Mouse (Mus musculus): ENCODE data around the gene Sytl3. TPM values are rescaled to one million over a fixed set of nuclear protein-coding genes. Genes with fewer than 3 reads are reported as not detected.

Gene Sytl3
- polyA plus RNA-seq, 1 experiment from 2014 or later: 0.30 TPM

GRCm38 (mm10) chr17:6782033-6782526 lies 123.2 kb downstream of the Sytl3 start:
- no peaks in the 10 kb centered on the region for H3K9me3 ChIP-seq (ENCODE audit: control insufficient read depth, low read length)
- peak overlapping the region; percentile 78 to 92 for H3K4me3 ChIP-seq (ENCODE audit: control insufficient read depth in 1 of 2, insufficient read depth in 1 of 2, low read depth in 1 of 2, low read length in 2 of 2)
- peak overlapping the region; percentile 91 for H3K9ac ChIP-seq (ENCODE audit: low read length)
- WGBS: under 1% methylated on average over 21 of the region's 21 CpGs
- H3K27me3 ChIP-seq (ENCODE audit: control insufficient read depth, insufficient read depth, low read length): no peaks in the 10 kb centered on the region
- peaks cover 17 to 35% of the 10 kb centered on the region in 2 experiments for H3K4me1 ChIP-seq (ENCODE audit: control insufficient read depth in 2 of 2, insufficient read depth in 2 of 2, low read length in 2 of 2)
- ATAC-seq (ENCODE audit: insufficient number of reproducible peaks, insufficient read depth, low FRiP score, low read depth): no peak
- H3K27ac ChIP-seq (replicated peaks in 1 of 2; ENCODE audit: control insufficient read depth in 1 of 2, insufficient read depth in 1 of 2, low read depth in 2 of 2, low read length in 2 of 2): peak overlapping the region; percentile 57 to 88
- H3K36me3 ChIP-seq (ENCODE audit: control insufficient read depth, insufficient read depth, low read length): no peaks in the 10 kb centered on the region
- H3K4me2 ChIP-seq (ENCODE audit: low read length): peak overlapping the region; percentile 77

DNA sequence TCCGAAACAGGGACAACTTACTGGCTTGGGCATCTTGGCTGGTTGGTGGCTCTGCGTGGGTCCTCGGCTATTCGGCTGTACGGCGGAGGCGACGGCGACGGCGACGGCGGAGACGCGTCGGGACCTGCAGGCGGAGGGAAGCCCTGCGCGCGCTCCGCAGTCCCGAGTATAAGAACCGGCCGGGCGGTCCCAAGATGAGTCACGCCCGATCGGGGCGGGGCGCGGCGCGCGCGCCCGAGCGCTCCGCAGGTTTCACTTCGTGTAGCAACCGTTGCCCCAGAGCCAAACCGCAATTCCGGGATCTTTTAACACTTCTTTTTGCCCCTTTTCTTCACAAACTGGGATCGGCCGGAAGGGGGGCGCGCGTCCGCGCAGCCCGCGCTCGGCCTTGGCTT lies 123.7 kb downstream of the Sytl3 start, which contains the start of gene Ezr:
Gene Ezr (minus strand): TSS at position 174 of the 395 bp plus-strand sequence.
- peak within 1 kb of the TSS; percentile 77 for H3K4me2 ChIP-seq (ENCODE audit: low read length)
- peak; percentile 84 for ATAC-seq (ENCODE audit: insufficient number of reproducible peaks, insufficient read depth, low FRiP score, low read depth)
- H3K4me3 ChIP-seq (ENCODE audit: control insufficient read depth in 1 of 2, insufficient read depth in 1 of 2, low read depth in 1 of 2, low read length in 2 of 2): peak within 1 kb of the TSS; percentile 78 to 92
- under 1% methylated on average over 48 of the region's 52 CpGs for WGBS
- peaks cover 15 to 29% of the 10 kb centered on the region in 2 experiments for H3K4me1 ChIP-seq (ENCODE audit: control insufficient read depth in 2 of 2, insufficient read depth in 2 of 2, low read length in 2 of 2)
- H3K27me3 ChIP-seq (ENCODE audit: control insufficient read depth, insufficient read depth, low read length): no peaks in the 10 kb centered on the region
- H3K9ac ChIP-seq (ENCODE audit: low read length): peak within 1 kb of the TSS; percentile 91
- H3K9me3 ChIP-seq (ENCODE audit: control insufficient read depth, low read length): no peaks in the 10 kb centered on the region
- H3K27ac ChIP-seq (replicated peaks in 1 of 2; ENCODE audit: control insufficient read depth in 1 of 2, insufficient read depth in 1 of 2, low read depth in 2 of 2, low read length in 2 of 2): peak within 1 kb of the TSS; percentile 88 to 89
- no peaks in the 10 kb centered on the region for H3K36me3 ChIP-seq (ENCODE audit: control insufficient read depth, insufficient read depth, low read length)

- Histone ChIP-seq H3K27me3 (ENCODE audit: control insufficient read depth, insufficient read depth, low read length) (no peaks in the 10 kb centered on the region), H3K4me3 (ENCODE audit: control insufficient read depth in 1 of 2, insufficient read depth in 1 of 2, low read depth in 1 of 2, low read length in 2 of 2) (peak overlapping the region; percentile 78 to 92), H3K36me3 (ENCODE audit: control insufficient read depth, insufficient read depth, low read length) (no peaks in the 10 kb centered on the region), H3K4me2 (ENCODE audit: low read length) (peak overlapping the region; percentile 77), H3K9ac (ENCODE audit: low read length) (peak overlapping the region; percentile 91), H3K27ac (replicated peaks in 1 of 2; ENCODE audit: control insufficient read depth in 1 of 2, insufficient read depth in 1 of 2, low read depth in 2 of 2, low read length in 2 of 2) (peak overlapping the region; percentile 88 to 89), H3K4me1 (ENCODE audit: control insufficient read depth in 2 of 2, insufficient read depth in 2 of 2, low read length in 2 of 2) (peaks cover 11 to 25% of the 10 kb centered on the region in 2 experiments), H3K9me3 (ENCODE audit: control insufficient read depth, low read length) (no peaks in the 10 kb centered on the region)
- ATAC-seq (ENCODE audit: insufficient number of reproducible peaks, insufficient read depth, low FRiP score, low read depth): peak; percentile 62
- WGBS: under 1% methylated on average over 45 of the region's 58 CpGs
These were observed 124.2 kb downstream of the Sytl3 start for GRCm38 (mm10) chr17:6783006-6783661.

DNA sequence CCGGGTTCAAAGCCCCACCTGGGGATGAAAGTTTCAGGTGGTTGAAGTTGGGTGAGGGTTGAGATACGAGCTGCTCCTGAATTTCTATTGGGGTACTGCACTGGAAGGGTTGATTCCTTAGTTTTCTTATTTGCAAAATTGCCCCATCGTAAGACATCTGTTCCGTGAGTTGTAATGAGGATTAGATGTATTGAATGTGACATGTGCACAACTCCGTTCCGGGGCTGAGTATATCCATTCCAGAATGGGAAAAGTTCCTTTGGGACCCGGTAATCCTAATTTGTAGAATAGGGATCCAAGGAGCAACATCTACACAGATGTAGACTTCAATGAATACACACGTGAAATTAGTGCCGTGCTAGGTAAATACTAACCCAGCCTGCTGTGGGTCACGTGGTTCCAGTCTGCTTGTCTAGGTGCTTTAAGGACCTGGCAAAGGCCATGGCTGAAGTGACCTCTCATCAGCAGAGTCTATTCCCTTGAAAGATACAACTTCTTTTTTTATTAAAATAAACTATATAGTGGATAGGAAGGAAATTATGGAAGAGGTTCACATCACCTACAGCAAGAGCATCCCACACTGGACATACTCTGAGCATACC lies 125.0 kb downstream of the Sytl3 start:
- Histone ChIP-seq H3K36me3 (ENCODE audit: control insufficient read depth, insufficient read depth, low read length) (no peaks in the 10 kb centered on the region), H3K4me1 (ENCODE audit: control insufficient read depth in 2 of 2, insufficient read depth in 2 of 2, low read length in 2 of 2) (peaks cover 11 to 25% of the 10 kb centered on the region in 2 experiments), H3K27ac (replicated peaks in 1 of 2; ENCODE audit: control insufficient read depth in 1 of 2, insufficient read depth in 1 of 2, low read depth in 2 of 2, low read length in 2 of 2) (no peak overlapping the region), H3K9me3 (ENCODE audit: control insufficient read depth, low read length) (no peaks in the 10 kb centered on the region), H3K4me3 (ENCODE audit: control insufficient read depth in 1 of 2, insufficient read depth in 1 of 2, low read depth in 1 of 2, low read length in 2 of 2) (peak overlapping the region; percentile 78 to 92), H3K9ac (ENCODE audit: low read length) (peak overlapping the region; percentile 91; the same call in 1 of the 2 replicates), H3K4me2 (ENCODE audit: low read length) (peak overlapping the region; percentile 77), H3K27me3 (ENCODE audit: control insufficient read depth, insufficient read depth, low read length) (no peaks in the 10 kb centered on the region)
- ATAC-seq (ENCODE audit: insufficient number of reproducible peaks, insufficient read depth, low FRiP score, low read depth): no peak
- 55% methylated on average over 10 of the region's 10 CpGs for WGBS

DNA sequence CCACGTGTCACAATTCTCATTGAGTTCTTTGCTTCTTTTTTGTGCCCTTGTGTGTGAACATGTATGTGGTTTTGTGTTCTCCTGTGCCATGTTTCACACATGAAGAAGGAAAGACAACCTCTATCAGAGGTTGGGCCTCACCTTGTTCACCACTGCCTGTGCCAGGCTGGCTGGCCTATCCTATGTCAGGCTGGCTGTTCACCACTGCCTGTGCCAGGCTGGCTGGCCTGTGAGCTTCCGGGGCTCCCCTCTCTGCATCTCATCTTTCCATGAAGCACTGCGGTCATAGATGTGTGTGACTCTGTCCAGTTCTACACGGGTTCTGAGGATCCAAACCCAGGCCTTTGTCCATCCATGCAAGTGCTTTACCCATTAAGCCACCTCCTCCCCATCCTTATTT lies 128.3 kb downstream of the Sytl3 start:
- H3K4me1 ChIP-seq (ENCODE audit: control insufficient read depth in 2 of 2, insufficient read depth in 2 of 2, low read length in 2 of 2): no peaks in the 10 kb centered on the region
- no peak for ATAC-seq (ENCODE audit: insufficient number of reproducible peaks, insufficient read depth, low FRiP score, low read depth)
- H3K9me3 ChIP-seq (ENCODE audit: control insufficient read depth, low read length): no peaks in the 10 kb centered on the region
- no peak overlapping the region for H3K9ac ChIP-seq (ENCODE audit: low read length)
- WGBS: 83% methylated on average over 4 of the region's 4 CpGs
- no peak overlapping the region for H3K27ac ChIP-seq (replicated peaks in 1 of 2; ENCODE audit: control insufficient read depth in 1 of 2, insufficient read depth in 1 of 2, low read depth in 2 of 2, low read length in 2 of 2)
- H3K27me3 ChIP-seq (ENCODE audit: control insufficient read depth, insufficient read depth, low read length): no peaks in the 10 kb centered on the region
- H3K4me3 ChIP-seq (ENCODE audit: control insufficient read depth in 1 of 2, insufficient read depth in 1 of 2, low read depth in 1 of 2, low read length in 2 of 2): no peak overlapping the region
- no peak overlapping the region for H3K4me2 ChIP-seq (ENCODE audit: low read length)
- no peaks in the 10 kb centered on the region for H3K36me3 ChIP-seq (ENCODE audit: control insufficient read depth, insufficient read depth, low read length)

Other genes with a start within 250 kb of the Sytl3 start
- 486 and 545 TPM in 2 replicates for gene Dynlt1b, start 229.0 kb upstream of the Sytl3 start, polyA plus RNA-seq (2014; fragmentation: Nextera tagmentation; extraction: Ambion mirVana)
- gene Dynlt1c, start 57.4 kb upstream of the Sytl3 start, polyA plus RNA-seq (2014; fragmentation: Nextera tagmentation; extraction: Ambion mirVana): 22.9 and 24.8 TPM in 2 replicates
- gene Dynlt1f, start 3.2 kb upstream of the Sytl3 start, polyA plus RNA-seq (2014; fragmentation: Nextera tagmentation; extraction: Ambion mirVana): 241 and 265 TPM in 2 replicates
- 102 and 115 TPM in 2 replicates for gene Ezr, start 123.7 kb downstream of the Sytl3 start, polyA plus RNA-seq (2014; fragmentation: Nextera tagmentation; extraction: Ambion mirVana)